Mouse (Mus musculus): ENCODE data around the gene Tmem9b. TPM values are rescaled to one million over a fixed set of nuclear protein-coding genes. Genes with fewer than 3 reads are reported as not detected.

Tmem9b gene
- total RNA-seq, 2 experiments from 2014 or later, result 28.8 to 29.0 TPM

DNA sequence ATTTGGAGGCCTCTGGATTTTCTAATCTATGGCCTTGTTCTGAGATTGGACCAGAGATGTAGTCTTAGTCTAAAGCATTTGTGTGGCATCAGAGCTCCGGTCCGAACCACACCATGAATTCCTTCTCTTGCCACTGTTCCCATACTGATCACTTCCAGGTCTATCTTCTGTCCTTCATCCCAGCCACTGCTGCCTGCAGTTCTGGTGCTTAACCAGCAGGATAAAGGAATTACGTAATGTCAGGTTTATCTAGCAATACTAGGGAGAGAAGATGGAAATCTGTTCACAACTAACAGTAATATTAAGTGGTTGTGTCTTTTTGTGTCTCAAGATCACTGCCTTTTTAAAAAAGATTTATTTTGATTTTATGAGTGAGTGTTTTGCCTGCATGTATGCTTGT is 62.6 kb downstream of the Tmem9b start:
- no peak for DNase-seq (ENCODE audit: low spot score)

DNA sequence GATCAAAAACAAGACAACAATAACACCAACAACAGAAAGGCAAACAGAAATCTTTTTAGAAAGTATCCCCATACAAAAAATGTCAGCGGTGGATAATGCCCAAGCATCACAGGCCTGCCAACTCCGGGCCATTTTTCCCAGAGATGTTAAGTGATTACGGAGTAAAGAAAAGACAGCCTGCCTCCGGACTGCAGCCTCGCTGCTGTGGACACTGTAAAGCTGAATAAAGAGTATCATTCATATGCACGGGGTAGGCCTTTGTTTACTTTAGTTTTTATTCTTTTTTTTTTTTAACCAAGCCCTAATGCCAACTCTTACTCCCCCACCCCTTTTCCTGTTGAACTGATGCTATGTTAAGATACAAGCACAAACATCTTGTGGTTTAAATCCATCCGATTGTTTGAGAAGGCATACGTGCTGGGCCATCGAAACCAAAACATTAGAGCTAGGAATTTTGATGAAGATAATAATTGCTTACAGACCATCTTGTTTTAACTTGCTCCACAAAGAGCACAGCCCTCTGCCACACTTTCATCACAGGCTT is 66.0 kb downstream of the Tmem9b start:
- no peak for DNase-seq (ENCODE audit: low spot score)

Other genes starting within 250 kb of the Tmem9b start
- gene Trim66, start 244.7 kb downstream of the Tmem9b start, total RNA-seq (2021), result under 1 TPM; 0.07 to 0.09 TPM
- gene Rpl27a, start 233.7 kb downstream of the Tmem9b start, total RNA-seq (2021), result 10 to 100 TPM; 80.7 to 81.0 TPM
- 1 to 10 TPM; 6.0 to 8.2 TPM for gene St5, start 49.3 kb downstream of the Tmem9b start, total RNA-seq (2021)
- 10 to 100 TPM; 16.4 to 19.3 TPM for gene Akip1, start 49.2 kb downstream of the Tmem9b start, total RNA-seq (2021)
- gene BC051019, start 29.0 kb downstream of the Tmem9b start, total RNA-seq (2021), result not detected
- not detected for gene Ascl3, start 21.1 kb downstream of the Tmem9b start, total RNA-seq (2021)
- gene Nrip3, start 29.1 kb upstream of the Tmem9b start, total RNA-seq (2021), result under 1 TPM; 0.09 to 0.31 TPM
- 1 to 10 TPM; 2.1 to 3.7 TPM for gene Scube2, start 112.8 kb upstream of the Tmem9b start, total RNA-seq (2021)
- 10 to 100 TPM; 36.2 to 47.5 TPM for gene Dennd5a, start 207.6 kb upstream of the Tmem9b start, total RNA-seq (2021)
- gene Tmem41b, start 234.1 kb upstream of the Tmem9b start, total RNA-seq (2021), result 10 to 100 TPM; 23.3 to 26.9 TPM